Mouse (Mus musculus) monocyte, adult 2 months (primary cell): ENCODE measurements at regions not wholly inside any gene's neighbourhood (a gene's known extent, or its start where the extent isn't known, plus 50 kb on each side); places are given as distances from the start of the nearest gene placed in this dataset.
A peak's percentile ranks its signal among the peaks of the same experiment; 100 is the strongest.

ENCODE experiments used
- DNase-seq, 2 experiments: peaks; one replicate each; pipeline ENCODE4 v3.0.0; 2022; ENCODE audit warnings: low spot score in 2 of 2, low read depth in 1 of 2

DNA sequence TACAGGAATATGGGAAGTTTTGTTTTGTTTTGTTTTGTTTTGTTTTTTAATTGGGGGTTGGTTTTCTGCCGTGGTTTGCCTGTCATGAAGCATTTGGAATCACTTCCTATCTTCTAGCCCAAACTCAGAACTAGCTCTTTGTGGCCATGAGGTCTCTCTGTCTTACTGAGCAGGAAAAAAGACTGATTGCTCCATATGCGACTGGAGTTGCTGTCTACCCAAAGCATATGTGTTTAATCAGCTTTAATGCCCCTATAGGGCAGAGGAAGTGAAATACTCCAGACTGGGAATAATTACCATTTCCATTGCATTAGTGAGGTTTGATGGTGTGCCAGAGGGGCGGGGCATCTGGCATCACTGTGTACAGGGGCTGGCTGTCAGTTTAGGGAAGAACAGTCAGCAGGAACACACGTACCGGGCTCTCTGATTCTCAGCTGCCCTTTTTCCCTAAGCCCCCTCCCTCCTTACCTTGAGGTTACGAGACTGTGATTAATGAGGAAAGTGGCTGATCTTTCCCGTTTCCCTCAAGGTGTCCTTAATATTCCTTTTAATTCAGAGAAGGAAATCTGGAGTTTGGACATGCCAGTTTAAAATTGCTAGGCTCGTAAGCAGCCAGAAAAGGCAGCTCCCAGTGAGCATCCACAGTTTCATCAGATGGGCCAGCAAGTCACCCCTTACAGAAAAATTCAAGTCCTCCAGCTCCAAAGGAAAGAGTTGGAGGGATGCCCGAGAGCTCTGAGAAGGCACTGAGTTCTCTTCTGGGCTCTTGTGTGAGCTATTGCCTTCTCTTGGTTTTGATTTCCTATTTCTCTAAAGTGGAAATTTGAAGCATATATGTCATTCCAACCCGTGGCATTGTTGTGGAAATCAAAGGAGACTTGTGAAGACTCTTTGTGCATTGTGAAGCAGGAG, 2482.1 kb upstream of the 5930422O12Rik start:
- no peak for DNase-seq

DNA sequence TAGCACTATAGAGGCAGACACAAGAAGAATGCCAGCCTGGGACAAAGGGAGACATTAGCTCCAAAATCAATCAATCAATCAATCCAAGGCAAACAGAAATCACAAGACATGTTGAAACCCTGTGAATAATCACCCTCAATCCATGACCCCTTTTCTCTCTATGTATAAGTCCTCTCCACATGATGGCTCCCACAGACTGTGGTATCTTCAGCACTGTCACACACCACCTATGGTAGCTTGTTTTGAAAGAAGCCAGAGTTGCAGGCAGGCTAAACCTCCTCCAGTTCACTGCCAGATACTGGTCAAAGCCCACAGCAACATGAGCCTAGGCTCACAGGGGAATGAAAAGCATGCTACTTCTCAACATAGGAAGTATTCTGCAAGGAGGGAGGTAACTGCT, 2475.7 kb upstream of the 5930422O12Rik start:
- DNase-seq = no peak

DNA sequence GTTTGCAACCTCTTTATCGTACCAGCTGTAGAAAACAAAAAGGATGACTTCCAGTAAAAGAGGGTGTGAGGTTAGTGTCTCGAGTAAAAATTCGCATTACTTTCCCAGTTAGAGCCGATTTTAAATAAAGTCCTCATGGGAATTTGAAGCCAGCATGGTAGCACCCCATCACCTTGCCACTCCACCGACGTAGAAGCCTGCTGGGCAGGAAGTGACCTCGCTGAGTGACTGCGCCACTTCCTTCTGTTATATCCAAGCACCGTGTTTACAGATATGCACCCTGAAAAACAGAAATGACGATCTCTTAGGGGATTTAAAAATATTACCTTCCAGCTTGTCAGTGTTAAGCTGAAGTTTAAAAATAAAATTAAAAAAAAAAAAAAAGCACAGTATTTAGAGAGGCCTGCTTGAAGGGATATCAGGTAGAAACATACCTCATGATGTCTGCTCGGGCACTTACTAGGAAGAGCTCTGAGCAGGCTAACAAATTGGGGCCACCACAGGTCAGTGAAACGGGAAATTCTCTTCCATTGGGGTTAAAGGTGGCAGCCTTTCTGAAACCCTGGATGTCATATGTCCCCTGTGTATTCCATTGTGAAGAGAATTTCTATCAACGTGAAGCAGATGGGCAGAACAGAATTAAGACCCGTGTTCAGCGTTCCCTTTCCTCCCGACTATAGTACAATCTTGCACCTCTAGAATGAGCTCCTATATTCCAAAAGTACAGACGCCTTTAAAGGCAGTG, 2468.9 kb upstream of the 5930422O12Rik start:
- DNase-seq = no peak

DNA sequence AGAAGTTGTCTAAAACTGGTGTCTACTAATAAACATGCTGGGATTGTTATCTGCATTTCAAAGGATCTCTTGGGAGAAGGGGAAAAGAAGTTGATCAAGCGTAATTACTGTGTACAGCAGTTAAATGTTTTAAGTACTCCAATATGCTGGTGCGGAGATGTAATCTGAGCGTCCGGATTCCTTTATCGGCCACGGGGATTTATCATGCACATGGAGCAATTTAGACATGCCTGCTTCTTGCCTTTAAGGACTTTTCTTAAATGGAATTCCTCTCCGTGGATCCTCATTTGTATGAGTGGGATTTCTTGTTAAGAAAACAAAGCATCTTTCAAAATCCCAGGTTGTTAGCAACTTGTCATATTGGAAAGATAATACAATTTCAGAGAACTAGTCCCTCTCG, 2468.0 kb upstream of the 5930422O12Rik start:
- no peak for DNase-seq

DNA sequence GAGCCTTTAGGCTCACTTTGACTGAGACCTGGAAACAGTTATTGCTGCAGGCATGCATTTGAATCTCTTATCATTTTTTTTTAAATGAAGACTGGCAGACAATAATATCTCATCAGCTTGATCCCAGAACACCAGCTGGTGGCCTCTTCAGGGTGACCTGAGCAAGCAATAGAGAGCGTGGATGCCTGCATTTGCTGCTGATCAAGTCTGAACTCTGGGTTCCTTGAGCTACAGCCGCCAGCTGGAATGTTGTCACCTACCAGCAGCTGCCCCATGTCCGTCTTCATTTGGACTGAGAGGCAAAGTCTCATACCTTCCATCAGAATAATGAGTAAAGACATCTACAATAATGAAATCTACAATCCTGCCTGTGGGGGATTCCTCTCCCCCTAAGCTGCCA, 2466.3 kb upstream of the 5930422O12Rik start:
- DNase-seq = no peak

DNA sequence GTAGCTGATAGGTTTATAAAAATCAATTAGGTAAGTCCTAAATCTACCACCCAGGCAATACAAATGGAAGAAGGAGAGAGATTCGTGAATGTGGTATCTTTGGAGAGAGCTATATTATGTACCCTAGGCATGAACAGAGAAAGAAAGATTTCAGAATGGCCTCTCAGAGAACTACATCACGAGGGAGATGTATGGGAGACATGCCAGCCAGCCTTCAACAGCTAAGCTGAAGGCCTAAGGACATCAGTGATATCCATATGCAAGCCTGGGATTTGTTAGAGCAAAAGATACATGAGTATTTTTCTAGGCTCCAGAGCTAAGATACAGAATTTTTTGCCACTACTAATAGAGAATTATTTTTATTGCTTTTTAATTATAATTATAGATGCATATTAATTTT, 2445.7 kb upstream of the 5930422O12Rik start:
- DNase-seq = no peak

DNA sequence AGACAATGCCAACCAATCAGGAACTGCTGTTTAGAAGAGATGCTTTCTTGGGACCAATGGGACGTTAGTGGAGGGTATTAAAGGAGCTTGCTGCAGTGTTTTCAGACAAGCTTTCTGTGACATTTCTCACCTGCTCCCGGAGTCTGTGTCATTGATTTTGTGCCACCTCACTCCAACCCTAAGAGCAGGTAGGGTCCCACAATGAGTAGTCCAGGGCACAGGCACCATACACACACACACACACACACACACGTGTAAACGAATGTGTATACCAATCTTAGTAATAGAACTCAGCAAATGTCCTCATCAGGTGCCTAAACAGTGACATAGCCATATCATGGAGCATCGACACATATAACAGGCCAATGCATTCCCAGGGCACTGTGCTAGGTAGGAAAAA, 2440.5 kb upstream of the 5930422O12Rik start:
- no peak for DNase-seq

DNA sequence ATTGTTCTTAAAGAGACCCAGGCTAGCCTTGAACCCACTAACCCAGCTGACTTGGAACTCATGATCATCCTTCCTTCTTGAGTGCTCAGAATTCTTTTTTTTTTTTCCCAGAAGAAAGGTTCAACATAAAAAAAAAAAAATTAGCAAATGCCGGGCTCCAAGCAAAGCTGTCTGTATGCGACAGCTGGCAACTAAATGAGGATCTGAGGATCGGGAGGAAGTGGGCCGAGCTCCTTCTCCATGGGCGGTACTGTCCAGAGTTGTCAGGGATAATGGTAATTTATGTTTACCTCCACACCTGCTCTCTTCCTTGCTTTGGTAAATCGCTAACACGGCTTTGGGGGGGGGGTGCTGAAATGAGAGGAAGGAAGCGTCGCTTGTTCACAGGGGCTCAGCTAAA, 2429.9 kb upstream of the 5930422O12Rik start:
- DNase-seq = no peak

DNA sequence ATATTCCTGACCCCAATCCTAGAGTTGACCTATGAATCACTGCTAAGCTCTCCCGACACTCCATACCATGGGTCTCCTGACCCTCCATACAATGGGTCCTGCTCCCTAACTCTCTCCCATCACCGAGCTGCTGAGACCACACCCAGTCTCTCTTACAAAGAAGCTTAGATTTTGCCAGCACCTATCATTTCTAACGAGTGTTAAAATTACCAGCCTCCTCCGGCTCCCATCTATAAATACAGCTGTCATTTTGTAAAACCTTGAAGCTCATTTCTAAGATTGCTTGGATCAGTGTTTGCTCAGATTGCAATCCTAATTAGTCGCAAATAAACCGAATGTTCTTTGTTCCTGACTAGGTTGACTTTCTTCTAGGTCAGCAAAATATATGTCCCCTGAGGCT, 2428.4 kb upstream of the 5930422O12Rik start:
- no peak for DNase-seq

DNA sequence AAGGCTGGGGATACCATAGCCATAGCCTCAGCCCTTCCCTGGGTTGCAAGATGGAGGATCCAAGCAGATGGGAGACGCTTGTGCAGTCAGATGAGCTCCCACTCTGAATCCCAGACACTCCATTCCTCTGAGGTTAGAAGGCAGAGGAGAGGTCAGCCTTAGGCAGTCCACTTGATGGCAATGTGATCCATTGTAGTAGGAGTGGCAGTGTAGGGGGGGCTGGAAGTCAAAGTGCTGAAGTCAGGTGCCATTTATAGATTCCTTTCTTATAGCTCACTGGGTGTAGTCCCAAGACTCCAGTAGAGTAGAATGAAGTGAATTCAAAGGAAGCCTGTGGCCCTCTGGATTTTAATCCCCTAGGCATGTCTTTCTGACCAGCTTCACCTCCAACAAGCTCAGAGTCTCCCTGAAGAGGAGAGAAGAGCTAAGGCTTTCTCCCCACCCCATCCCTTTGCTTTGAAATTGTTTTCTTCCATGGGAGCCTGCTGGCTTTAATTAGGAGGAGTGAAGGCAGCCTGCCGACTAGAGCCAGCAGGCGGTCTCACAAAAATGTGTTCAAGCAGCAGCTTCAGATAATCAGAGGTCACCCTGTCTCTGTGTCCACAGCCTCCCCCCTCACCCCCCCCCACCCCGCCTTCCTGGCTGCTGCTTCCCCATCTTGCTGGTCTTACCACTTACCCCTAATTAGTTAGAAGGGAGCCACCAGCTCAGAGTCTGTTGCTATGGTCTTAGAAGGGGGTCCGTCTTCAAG, 2426.4 kb upstream of the 5930422O12Rik start:
- DNase-seq = no peak

DNA sequence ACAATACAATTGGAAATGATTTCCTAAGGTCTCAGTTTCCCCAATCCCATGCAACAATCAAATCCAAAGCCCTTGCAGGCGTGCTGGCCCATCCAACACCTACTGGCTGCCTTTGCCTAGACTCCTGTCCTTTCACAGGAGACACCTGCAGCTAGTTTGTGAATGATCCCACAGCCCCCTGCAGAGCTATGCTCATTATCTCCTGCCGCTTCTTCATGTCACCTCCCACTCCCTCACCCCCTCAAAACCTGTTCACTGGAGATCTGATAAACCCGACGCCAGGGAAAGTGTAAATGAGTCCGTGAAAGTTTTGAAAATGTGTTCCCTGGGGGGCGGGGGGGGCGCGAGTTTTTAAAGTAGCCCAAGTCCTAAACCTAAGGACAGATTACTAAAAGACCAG, 2420.2 kb upstream of the 5930422O12Rik start:
- DNase-seq = no peak

DNA sequence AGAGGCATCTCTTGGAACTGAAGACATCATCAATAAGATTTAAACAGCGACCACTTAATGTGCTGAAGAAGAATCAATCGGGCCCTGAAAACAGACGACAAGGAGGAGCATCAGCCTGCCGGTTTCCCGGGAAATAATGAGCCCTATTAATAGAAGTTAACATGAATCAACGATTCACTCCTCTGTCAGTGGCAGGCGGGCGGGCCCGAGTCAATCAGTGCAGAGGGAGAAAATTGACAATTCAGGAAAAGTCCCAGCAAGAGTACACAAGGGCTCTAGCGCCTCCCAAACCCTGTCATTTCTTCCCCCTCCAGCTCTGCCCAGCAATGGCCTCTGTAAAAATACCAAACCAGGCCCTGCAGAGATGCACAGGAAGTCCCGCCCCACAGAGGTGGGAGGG, 2416.4 kb upstream of the 5930422O12Rik start:
- DNase-seq = no peak

DNA sequence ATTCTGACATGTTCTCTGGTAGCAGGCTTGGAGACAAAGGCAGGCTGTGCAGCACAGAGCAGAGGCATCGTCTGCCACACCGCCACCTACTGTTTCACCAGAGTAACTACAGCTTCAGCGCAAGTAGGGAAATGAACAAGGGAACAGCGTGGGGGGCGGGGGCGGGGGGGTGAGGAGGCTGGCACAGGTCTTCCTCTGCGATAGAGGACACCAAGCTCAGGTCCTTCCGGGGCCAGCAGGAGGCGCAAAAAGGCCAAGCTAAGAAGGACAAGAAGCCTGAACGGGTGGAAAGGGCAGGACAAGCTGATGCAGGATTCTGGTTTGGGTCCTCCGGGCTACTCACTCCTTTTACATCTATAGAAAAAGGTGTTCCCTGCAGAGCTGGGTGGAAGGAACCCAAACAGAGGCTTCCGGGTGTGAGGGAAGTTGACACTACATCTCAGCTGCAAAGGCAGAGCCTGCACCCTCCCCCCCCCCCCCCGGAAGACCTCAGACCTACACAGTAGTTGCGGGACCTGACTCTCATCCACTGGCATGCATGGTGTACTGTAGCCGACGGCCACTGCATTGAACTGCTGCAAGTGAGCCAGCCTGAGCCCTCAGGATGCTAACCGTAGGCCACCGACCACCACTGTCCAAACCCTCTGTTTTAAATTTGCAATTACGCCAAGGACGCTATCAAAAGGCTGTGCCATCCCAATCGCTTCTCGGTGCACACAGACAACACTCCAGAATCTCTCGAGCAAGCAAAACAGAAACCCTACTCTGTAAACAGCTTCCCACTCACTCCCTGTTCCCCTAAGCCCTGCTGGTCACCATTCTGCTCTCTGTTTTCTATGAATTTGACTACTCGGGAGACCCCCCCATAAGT, 2396.6 kb upstream of the 5930422O12Rik start:
- peak in 1 of 2 experiments; percentile 7 for DNase-seq

DNA sequence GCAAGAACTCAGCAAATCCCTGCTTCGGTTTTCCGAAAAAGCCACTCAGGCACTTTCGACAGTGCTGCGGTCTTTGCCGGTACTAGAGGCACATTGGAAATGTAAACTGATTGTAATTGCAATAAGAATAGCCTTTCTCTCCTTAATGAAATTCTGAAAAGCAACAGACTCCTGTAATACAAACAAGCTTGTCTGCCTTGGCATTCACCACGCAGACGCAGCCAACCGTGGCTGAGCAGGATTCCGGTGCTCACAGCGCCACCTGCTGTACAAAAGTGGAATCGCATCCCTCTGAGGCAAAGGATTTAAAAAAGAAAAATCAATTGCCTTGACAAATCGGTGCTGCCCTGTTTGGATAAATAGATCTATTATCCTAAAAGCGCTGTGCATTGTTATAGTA, 2395.2 kb upstream of the 5930422O12Rik start:
- peak; percentile 18 to 29 for DNase-seq

DNA sequence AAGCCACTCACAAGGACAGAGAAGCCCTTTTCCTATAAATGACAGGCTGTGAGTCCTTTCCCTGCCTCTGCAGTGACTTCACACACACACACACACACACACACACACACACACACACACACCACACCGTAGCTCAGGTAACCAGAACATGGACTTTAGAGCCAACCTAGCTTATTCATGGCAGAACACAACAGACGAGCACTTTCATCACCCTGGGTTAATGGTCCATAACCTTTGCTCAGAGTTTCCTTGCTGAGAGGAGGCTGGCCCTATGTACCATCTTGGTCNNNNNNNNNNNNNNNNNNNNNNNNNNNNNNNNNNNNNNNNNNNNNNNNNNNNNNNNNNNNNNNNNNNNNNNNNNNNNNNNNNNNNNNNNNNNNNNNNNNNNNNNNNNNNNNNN, 2391.6 kb upstream of the 5930422O12Rik start:
- no peak for DNase-seq
